Mouse (Mus musculus) ES-CJ7 (cell line): Measurements from ENCODE around the gene Gm47959.

Experiments
- DNase-seq: peaks from one replicate; pipeline ENCODE4 v3.0.0; 2011; ENCODE audit warnings: low read depth, low spot score

Gene Gm47959

DNA sequence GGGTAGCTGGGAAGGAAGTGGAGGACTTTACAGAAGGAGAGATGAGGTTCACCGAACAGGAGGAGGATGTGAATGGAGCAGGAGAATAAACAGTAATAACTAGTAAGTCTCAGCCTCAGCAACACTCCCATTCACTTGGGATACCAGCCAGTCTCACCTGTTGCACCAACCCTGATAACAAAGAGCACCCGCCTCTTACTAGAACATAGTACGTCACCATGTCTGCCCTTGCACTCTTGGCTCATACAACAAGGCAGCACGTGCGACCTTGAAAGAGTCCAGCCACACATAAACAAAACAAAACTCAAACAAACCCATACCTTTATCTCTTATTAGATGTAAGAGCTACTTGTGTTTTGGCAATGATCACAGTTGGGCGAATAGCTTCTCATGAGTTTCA lies 32.2 kb downstream of the Gm47959 start:
- no peak for DNase-seq

DNA sequence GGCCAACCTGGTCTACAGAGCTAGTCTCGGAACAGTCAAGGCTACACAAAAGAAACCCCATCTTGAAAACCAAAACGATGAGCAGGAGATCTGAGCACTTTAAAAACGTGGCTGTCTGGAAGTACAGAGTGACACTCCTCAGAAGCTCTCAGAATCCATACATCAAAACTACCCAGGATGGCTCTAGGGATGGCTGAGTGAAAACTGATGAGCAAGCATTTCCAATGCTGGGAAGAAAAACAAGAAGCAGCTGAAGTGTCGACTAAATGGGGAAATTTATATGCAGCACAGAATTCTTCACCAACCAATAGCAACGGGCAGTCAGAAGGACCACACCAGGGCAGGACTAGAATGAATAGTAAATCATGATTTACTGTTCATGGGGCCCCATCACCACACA lies 34.2 kb downstream of the Gm47959 start:
- no peak for DNase-seq

- no peak for DNase-seq
These were observed 36.7 kb downstream of the Gm47959 start for GRCm38 (mm10) chr1:83036892-83037667.

DNA sequence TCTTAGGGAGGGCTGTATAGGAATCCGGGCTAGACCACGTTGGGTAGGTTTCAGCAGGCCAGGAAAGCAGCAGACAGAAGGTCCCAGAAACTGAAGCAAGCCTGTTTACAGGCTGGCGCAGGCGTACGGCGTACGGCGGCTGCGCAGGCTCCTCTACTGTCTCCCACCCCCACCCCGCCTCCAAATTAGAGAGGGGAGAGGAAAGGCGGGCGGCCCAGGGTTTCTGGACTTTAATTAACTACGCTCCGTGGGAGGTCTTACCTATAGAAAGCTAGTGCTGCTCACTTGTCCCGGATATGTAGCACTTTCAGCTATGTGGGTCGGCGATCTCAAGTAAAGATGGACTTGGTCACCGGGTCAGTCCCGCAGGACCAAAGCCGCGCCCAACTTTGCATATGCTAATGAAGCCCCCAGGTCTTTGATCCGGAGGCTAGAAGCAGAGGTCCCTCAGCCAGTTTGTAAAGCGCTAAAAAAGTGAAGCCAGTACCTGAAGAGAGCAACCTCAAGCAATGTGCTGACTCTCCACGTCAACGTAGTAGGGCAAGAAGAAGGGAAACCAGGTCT lies 37.8 kb downstream of the Gm47959 start, which contains the start of gene Slc19a3:
Gene Slc19a3 (minus strand): TSS at position 340 of the 564 bp plus-strand sequence.
- DNase-seq = peak; percentile 78

DNA sequence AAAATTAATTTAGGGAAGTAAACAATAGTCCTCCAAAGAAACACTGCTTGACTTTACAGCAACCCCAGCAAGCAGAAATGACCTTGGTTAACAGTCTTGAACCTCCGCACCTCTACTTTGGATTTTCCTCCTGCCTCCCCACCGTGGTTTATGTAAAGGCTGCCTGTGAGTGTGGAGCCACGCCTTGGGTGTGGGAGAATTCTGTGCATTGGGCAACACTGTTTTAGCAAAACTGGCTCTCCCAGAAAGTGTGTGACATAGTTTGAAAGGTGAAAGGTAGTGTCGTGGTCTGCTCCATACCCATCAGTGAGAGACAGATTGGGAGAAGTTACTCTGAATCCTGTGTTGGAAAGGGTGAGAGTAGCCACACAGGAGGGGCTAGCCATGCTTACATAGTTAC lies 38.7 kb downstream of the Gm47959 start:
- DNase-seq = peak; percentile 40

DNA sequence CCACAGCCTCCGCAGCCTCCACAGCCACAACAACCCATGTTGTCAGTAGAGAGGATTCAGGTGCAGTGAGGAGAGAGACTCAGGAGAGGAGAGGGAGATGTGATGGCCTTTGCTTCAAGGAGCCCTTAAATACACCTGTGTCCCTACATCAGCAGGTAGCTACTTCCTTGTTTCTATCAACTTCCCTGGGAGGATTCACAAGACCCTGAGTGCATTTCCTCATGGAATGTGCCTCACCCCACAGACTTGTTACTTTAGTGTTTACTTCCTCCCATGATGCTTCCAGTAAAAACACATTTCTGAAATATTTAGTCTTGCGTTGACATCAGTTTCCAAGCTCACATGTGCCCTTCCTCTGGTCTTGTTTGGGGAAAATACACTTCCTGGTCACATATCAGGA lies 42.0 kb downstream of the Gm47959 start, which contains the start of gene Krtap28-10:
Gene Krtap28-10 (minus strand): TSS at position 101 of the 400 bp plus-strand sequence.
- DNase-seq = no peak

GRCm38 (mm10) chr1:83044882-83045427 lies 44.6 kb downstream of the Gm47959 start, which contains the start of gene Gm47969:
Gm47969 (plus strand) TSS chr1:83044932.
- peak; percentile 30 for DNase-seq
